Mouse (Mus musculus): ENCODE data around the gene Stk11. TPM values are rescaled to one million over a fixed set of nuclear protein-coding genes. Genes with fewer than 3 reads are reported as not detected.

The Stk11 gene
- total and polyA plus RNA-seq, 2 experiments from 2014 or later = 12.3 to 97.3 TPM

DNA sequence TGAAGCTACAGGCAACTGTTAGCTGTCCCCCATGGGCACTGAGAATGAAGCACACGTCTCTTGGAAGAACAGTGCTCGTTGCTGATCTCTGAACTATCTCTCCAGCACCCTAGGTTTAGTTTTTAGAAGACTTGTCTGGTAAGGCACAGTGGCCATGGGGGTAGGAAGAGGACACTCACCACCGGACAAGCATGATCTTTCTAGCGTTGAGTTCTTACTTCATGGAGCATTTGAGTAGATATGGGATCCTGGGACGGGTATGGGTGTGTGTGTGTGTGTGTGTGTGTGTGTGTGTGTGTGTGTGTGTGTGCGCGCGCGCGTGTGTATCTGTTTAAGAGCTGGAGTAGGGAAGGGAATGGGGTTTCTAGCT is 25.0 kb downstream of the Stk11 start, which contains the start of gene Cbarp:
Gene Cbarp (minus strand): TSS at position 170 of the 370 bp plus-strand sequence.
- Histone ChIP-seq H3K27ac (ENCODE audit: low read depth, low read length) (peak within 1 kb of the TSS; percentile 97), H3K4me2 (ENCODE audit: low read depth, low read length, poor library complexity, severe bottlenecking) (peak within 1 kb of the TSS; percentile 89), H3K4me1 (ENCODE audit: insufficient read depth, low read length) (peaks cover 20% of the 10 kb centered on the region), H3K27me3 (ENCODE audit: insufficient read depth, low read length) (no peaks in the 10 kb centered on the region), H3K9ac (replicated peaks; ENCODE audit: low read length, poor library complexity, severe bottlenecking) (0 out of 2 replicates have a peak within 1 kb of the TSS, but pooled peaks have one; percentile 36), H3K36me3 (ENCODE audit: insufficient read depth, low read length) (peaks cover 13% of the 10 kb centered on the region), H3K4me3 (ENCODE audit: low read depth, low read length) (peak within 1 kb of the TSS; percentile 72), H3K9me3 (ENCODE audit: low read length) (no peaks in the 10 kb centered on the region)
- DNase-seq (ENCODE audit: low spot score) (no peak), ATAC-seq (ENCODE audit: low FRiP score) (no peak)
- 80% methylated on average over 10 of the region's 10 CpGs for WGBS
- no peak for TF ChIP-seq CTCF (IDR thresholded peaks at IDR 0.05)

DNA sequence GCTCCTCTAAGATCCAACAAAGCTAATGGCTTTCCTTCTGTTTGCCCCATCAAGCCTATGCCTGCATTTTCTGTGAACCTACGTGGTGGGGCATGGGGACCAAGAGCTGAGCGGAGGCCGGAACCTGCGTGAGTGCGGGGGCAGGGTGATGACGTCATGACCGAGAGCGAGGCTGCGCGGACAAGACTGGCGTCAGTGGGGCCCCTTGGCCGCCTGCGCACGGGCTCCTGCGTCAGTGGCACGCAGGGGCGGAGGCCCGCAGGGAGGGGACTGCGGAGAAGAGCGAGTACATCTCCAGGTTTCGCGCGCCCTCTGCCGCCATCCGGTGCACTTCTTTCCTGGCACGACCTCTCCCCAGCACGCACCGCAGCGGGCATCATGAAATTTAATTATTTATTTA is 25.6 kb downstream of the Stk11 start:
- peaks cover 14% of the 10 kb centered on the region for H3K36me3 ChIP-seq (ENCODE audit: insufficient read depth, low read length)
- peak; percentile 95 for DNase-seq (ENCODE audit: low spot score)
- 0 out of 2 replicates have a peak overlapping the region, but pooled peaks have one; percentile 36 for H3K9ac ChIP-seq (replicated peaks; ENCODE audit: low read length, poor library complexity, severe bottlenecking)
- peak; percentile 65 for ATAC-seq (ENCODE audit: low FRiP score)
- H3K27ac ChIP-seq (ENCODE audit: low read depth, low read length) = peak overlapping the region; percentile 89
- peak overlapping the region; percentile 85 for H3K4me2 ChIP-seq (ENCODE audit: low read depth, low read length, poor library complexity, severe bottlenecking)
- no peaks in the 10 kb centered on the region for H3K9me3 ChIP-seq (ENCODE audit: low read length)
- TF ChIP-seq CTCF (IDR thresholded peaks at IDR 0.05) = peak; percentile 74
- peak overlapping the region; percentile 72 for H3K4me3 ChIP-seq (ENCODE audit: low read depth, low read length)
- H3K27me3 ChIP-seq (ENCODE audit: insufficient read depth, low read length) = no peaks in the 10 kb centered on the region
- under 1% methylated on average over 29 of the region's 29 CpGs for WGBS
- H3K4me1 ChIP-seq (ENCODE audit: insufficient read depth, low read length) = peaks cover 17% of the 10 kb centered on the region

DNA sequence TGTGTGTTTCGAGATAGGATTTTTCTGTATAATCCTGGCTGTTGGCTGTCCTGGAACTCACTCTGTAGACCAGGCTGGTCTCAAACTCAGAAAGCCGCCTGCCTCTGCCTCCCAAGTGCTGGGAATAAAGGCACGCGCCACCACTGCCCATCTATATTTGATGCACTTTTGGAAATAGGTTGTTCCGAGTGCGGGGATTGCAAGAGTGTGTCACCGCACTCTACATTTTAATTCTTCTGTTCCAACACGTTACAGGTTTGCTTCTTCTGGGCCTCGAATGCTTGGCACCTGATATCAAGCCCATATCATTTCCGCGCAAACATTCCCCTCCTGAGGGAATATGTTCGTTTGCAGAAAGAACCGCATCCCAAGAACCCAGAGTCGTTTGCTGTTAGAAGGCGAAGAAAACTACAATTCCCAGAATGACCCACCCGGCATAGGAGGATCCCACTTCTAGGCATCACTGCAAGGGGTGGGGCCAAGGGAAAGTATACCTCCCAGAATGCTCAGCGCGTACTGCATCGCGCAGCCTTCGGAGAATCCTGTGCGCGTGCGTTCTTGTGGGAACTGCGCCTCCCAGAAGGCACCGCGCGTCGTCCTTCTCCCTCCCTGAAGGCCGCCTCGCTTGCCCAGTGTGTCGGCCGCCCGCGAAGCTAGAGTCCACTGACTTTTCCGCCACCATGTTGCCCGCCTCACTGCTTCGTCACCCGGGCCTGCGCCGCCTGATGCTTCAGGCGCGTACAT is 26.4 kb downstream of the Stk11 start:
- TF ChIP-seq CTCF (IDR thresholded peaks at IDR 0.05) = no peak
- DNase-seq (ENCODE audit: low spot score) (peak; percentile 99), ATAC-seq (ENCODE audit: low FRiP score) (peak; percentile 84)
- no peaks in the 10 kb centered on the region for H3K9me3 ChIP-seq (ENCODE audit: low read length)
- no peaks in the 10 kb centered on the region for H3K27me3 ChIP-seq (ENCODE audit: insufficient read depth, low read length)
- peaks cover 11% of the 10 kb centered on the region for H3K4me1 ChIP-seq (ENCODE audit: insufficient read depth, low read length)
- peaks cover 15% of the 10 kb centered on the region for H3K36me3 ChIP-seq (ENCODE audit: insufficient read depth, low read length)
- peak overlapping the region; percentile 72 for H3K4me3 ChIP-seq (ENCODE audit: low read depth, low read length)
- peak overlapping the region; percentile 89 for H3K27ac ChIP-seq (ENCODE audit: low read depth, low read length)
- peak overlapping the region; percentile 85 for H3K4me2 ChIP-seq (ENCODE audit: low read depth, low read length, poor library complexity, severe bottlenecking)
- peak overlapping the region; percentile 88 for H3K9ac ChIP-seq (replicated peaks; ENCODE audit: low read length, poor library complexity, severe bottlenecking)
- under 1% methylated on average over 43 of the region's 43 CpGs for WGBS

DNA sequence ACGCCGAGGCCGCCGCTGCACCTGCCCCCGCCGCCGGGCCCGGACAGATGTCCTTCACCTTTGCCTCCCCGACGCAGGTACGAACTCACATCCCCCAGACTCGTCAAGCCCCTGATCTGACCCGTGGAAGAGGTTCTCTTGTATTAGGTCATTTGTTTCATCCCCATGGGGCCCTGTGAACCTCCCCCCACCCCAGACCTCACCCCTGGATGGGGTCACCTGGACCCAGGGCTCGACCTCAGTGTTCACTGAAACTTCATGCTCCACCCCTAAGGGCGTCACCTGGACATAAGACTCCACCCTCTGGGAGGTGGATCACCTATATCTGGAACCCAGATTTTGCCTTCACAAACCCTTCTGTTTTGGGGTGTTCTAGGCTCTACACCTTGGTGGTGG is 26.9 kb downstream of the Stk11 start:
- no peak for DNase-seq (ENCODE audit: low spot score)
- peaks cover 5% of the 10 kb centered on the region; the same call in 1 of the 2 replicates for H3K4me1 ChIP-seq (ENCODE audit: insufficient read depth, low read length)

DNA sequence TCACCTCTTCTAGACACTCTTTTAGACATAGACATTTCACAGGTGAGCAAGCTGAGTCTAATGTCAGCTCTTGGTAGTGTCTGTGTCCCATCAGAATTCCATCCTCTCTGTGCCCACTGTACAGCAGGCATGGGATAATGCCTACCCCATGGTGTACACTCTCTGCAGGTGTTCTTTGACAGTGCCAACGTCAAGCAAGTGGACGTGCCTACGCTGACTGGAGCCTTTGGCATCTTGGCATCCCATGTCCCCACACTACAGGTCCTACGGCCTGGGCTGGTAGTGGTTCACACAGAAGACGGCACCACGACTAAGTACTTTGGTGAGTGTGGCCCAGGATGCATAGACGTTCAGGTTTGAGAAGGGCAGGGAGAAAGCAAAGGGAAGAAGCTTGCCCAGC is 28.1 kb downstream of the Stk11 start:
- Histone ChIP-seq H3K27ac (ENCODE audit: low read depth, low read length) (no peak overlapping the region), H3K4me3 (ENCODE audit: low read depth, low read length) (no peak overlapping the region), H3K36me3 (ENCODE audit: insufficient read depth, low read length) (peaks cover 15% of the 10 kb centered on the region), H3K27me3 (ENCODE audit: insufficient read depth, low read length) (no peaks in the 10 kb centered on the region), H3K4me1 (ENCODE audit: insufficient read depth, low read length) (peaks cover 5% of the 10 kb centered on the region; the same call in 1 of the 2 replicates), H3K4me2 (ENCODE audit: low read depth, low read length, poor library complexity, severe bottlenecking) (no peak overlapping the region), H3K9me3 (ENCODE audit: low read length) (no peaks in the 10 kb centered on the region), H3K9ac (replicated peaks; ENCODE audit: low read length, poor library complexity, severe bottlenecking) (no peak overlapping the region)
- no peak for DNase-seq (ENCODE audit: low spot score)
- no peak for TF ChIP-seq CTCF (IDR thresholded peaks at IDR 0.05)
- no peak for ATAC-seq (ENCODE audit: low FRiP score)
- WGBS = 91% methylated on average over 7 of the region's 7 CpGs

More for the DNA sequence above, 26.9 kb downstream of the Stk11 start:
- WGBS = 0% methylated on average over 15 of the region's 15 CpGs
- Histone ChIP-seq H3K27ac (ENCODE audit: low read depth, low read length) (peak overlapping the region; percentile 89), H3K27me3 (ENCODE audit: insufficient read depth, low read length) (no peaks in the 10 kb centered on the region), H3K4me3 (ENCODE audit: low read depth, low read length) (peak overlapping the region; percentile 72), H3K4me2 (ENCODE audit: low read depth, low read length, poor library complexity, severe bottlenecking) (peak overlapping the region; percentile 85), H3K9ac (replicated peaks; ENCODE audit: low read length, poor library complexity, severe bottlenecking) (peak overlapping the region; percentile 88), H3K36me3 (ENCODE audit: insufficient read depth, low read length) (peaks cover 15% of the 10 kb centered on the region), H3K9me3 (ENCODE audit: low read length) (no peaks in the 10 kb centered on the region)
- no peak for ATAC-seq (ENCODE audit: low FRiP score)
- no peak for TF ChIP-seq CTCF (IDR thresholded peaks at IDR 0.05)

DNA sequence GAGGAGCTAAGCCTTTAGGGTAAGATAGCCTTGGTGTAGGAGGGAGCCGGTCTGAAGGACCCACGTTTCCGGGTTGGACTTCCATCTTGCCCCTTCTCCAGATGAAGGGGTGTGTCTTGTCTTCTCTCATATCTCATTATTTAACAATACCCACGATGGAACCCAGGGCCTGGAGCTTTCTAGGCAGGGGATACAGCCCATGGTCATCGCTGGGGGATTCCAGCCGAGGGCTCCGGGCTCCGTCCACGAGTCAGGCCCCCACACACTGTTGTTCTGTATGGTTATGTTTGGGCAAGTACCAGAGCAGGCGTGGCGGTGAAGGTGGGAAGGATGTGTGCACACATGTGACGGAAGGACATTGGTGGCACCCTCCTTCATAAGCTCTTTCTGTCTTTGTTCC is 28.6 kb downstream of the Stk11 start:
- Histone ChIP-seq H3K4me1 (ENCODE audit: insufficient read depth, low read length) (peaks cover 5% of the 10 kb centered on the region; the same call in 1 of the 2 replicates), H3K27me3 (ENCODE audit: insufficient read depth, low read length) (no peaks in the 10 kb centered on the region), H3K4me3 (ENCODE audit: low read depth, low read length) (no peak overlapping the region), H3K27ac (ENCODE audit: low read depth, low read length) (no peak overlapping the region), H3K4me2 (ENCODE audit: low read depth, low read length, poor library complexity, severe bottlenecking) (no peak overlapping the region), H3K9ac (replicated peaks; ENCODE audit: low read length, poor library complexity, severe bottlenecking) (no peak overlapping the region), H3K9me3 (ENCODE audit: low read length) (no peaks in the 10 kb centered on the region), H3K36me3 (ENCODE audit: insufficient read depth, low read length) (peaks cover 15% of the 10 kb centered on the region)
- no peak for ATAC-seq (ENCODE audit: low FRiP score)
- TF ChIP-seq CTCF (IDR thresholded peaks at IDR 0.05) = no peak
- DNase-seq (ENCODE audit: low spot score) = no peak
- 91% methylated on average over 12 of the region's 12 CpGs for WGBS

Measured in midbrain, postnatal 0 days (tissue).